Comparison of ENCODE assay signal across 8 mouse cellular contexts in the genomic region with DNA sequence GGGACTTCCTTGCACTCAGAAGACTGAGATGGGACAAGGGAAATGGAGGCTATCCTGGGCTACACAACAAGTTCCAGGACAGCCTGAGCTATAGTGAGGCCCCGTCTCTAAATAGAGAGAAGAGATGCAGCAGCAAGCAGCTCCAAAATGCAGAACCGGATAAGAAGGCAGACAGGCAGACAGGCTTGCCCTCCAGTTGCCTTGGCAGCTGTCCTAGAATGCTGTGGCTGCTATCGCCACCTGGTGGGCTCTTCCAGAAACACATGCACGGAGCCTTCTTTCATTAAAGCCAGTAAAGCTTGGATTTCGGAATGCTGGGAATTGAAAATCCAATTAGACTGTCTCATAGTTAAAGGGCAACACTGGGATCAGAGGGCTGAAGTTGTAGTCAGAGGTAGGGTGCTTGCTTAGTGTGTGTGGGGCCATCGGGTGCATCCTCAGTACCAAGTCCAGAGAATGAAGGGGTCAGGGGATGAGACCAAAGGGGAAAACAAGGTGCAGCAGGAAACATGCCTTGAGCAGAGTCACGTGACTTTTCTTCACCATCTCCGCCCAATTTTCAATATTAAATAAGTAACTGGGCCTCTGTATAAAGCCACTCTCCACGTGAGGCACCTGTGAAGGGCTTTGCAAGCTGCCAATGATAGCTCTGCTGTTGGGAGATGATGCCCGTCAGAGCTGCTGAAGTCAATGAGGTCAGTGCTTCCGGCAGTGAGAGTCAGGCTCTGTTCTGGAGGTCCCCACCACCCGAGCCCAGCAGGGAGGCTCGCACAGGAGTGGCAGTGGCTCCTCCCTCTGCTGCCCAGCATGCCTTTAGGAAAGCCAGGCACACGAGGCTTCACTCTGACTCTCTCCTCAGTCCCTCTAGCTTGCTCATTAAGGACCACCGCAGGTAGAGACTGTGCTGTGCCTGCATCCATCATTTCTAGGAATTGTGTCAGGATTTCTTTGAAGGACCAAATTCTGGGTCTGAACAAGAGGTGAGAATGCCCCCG.
DNase-seq lines count a peak whose midpoint lies in the region; ATAC-seq and TF ChIP-seq lines count a peak whose summit lies in the region.

No protein-coding gene starts in this region.

- peaks cover 25% of the 10 kb centered on the region for H3K4me1 ChIP-seq in cortical plate, adult 2 months (ENCODE audit: control insufficient read depth, insufficient read depth, low read length)
- H3K4me1 ChIP-seq in hindbrain, postnatal 0 days (ENCODE audit: insufficient read depth, low read length) = peaks cover 18% of the 10 kb centered on the region; the same call in 1 of the 2 replicates

- H3K4me2 ChIP-seq in hindbrain, postnatal 0 days (ENCODE audit: low read depth, low read length) = no peak overlapping the region

- H3K36me3 ChIP-seq in hindbrain, postnatal 0 days (ENCODE audit: insufficient read depth, low read length) = no peaks in the 10 kb centered on the region

- no peaks in the 10 kb centered on the region for H3K27me3 ChIP-seq in hindbrain, postnatal 0 days (ENCODE audit: insufficient read depth, low read length)

- WGBS in hindbrain, postnatal 0 days = 22% methylated on average over 16 of the region's 16 CpGs

- no peak overlapping the region for H3K4me3 ChIP-seq in cortical plate, adult 2 months (ENCODE audit: insufficient read depth, low read length)
- no peak overlapping the region for H3K4me3 ChIP-seq in hindbrain, postnatal 0 days (ENCODE audit: low read length)

- TF ChIP-seq CTCF in cortical plate, adult 2 months (IDR thresholded peaks at IDR 0.05; ENCODE audit: extremely low read depth, insufficient read depth, low read length) = peak; percentile 88
- peak; percentile 97 for TF ChIP-seq CTCF in hindbrain, postnatal 0 days (IDR thresholded peaks at IDR 0.05; ENCODE audit: low read depth)

- H3K9me3 ChIP-seq in hindbrain, postnatal 0 days (ENCODE audit: low read length) = no peaks in the 10 kb centered on the region

- TF ChIP-seq POLR2A in cortical plate, adult 2 months (IDR thresholded peaks at IDR 0.05; ENCODE audit: extremely low read depth, insufficient read depth, low read length) = no peak

- peak; percentile 39 for ATAC-seq in hindbrain, postnatal 0 days
- ATAC-seq in megakaryocyte progenitor cell, adult 5-6 weeks (replicated peaks; ENCODE audit: poor library complexity) = peak; percentile 94

- no peak overlapping the region for H3K9ac ChIP-seq in hindbrain, postnatal 0 days (replicated peaks; ENCODE audit: low read length)

- H3K27ac ChIP-seq in cortical plate, adult 2 months (ENCODE audit: insufficient read depth, low read length) = no peak overlapping the region
- no peak overlapping the region for H3K27ac ChIP-seq in hindbrain, postnatal 0 days

- peak; percentile 72 to 92 for DNase-seq in adrenal gland, adult (ENCODE audit: inconsistent age in 2 of 2, low spot score in 1 of 2)
- peak; percentile 47 to 52 for DNase-seq in gastrocnemius, adult 8-10 months (ENCODE audit: low spot score in 2 of 2)
- DNase-seq in hindbrain, postnatal 0 days (ENCODE audit: low spot score) = peak; percentile 93
- DNase-seq in layer of hippocampus, postnatal 36 days = peak; percentile 80 to 83
- peak; percentile 83 to 86 for DNase-seq in right cerebral cortex, adult 2 months (ENCODE audit: low spot score in 2 of 2)
- peak; percentile 75 for DNase-seq in urinary bladder, postnatal 25 days (ENCODE audit: low spot score)
